Mouse (Mus musculus): ENCODE measurements around the gene Hs3st3a1. TPM values are rescaled to one million over a fixed set of nuclear protein-coding genes. Genes with fewer than 3 reads are reported as not detected.

Hs3st3a1 gene
- total and polyA plus RNA-seq, 2 experiments from 2014 or later, result 0.80 to 3.0 TPM

DNA sequence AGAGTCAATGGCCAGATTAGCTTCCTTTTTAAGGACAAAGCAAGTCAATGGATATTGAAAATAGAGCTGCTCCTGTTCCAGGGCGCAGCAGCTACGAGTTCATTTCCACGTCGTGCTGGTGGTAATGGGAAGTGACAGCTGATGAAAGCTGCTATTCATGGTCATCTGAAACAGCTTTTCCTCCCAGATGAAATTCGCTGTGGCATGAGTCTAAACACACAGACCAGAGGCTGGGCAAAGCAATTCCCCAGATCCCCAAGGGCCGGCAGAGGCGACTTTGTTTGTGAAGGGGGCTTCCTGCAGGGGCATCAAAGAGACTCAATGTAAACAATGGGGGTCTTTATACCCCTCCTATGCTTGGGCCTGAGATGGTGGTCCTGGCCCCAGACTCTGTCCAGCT lies 114.2 kb downstream of the Hs3st3a1 start:
- peak; percentile 3 for DNase-seq (ENCODE audit: low spot score)
- no peaks in the 10 kb centered on the region for H3K36me3 ChIP-seq (ENCODE audit: insufficient read depth, low read length)
- no peaks in the 10 kb centered on the region for H3K9me3 ChIP-seq (ENCODE audit: low read length)
- ATAC-seq, result no peak
- WGBS, result 31% methylated on average over 7 of the region's 7 CpGs
- H3K9ac ChIP-seq (replicated peaks; ENCODE audit: low read length), result no peak overlapping the region
- H3K4me2 ChIP-seq (ENCODE audit: low read depth, low read length), result no peak overlapping the region
- no peak for TF ChIP-seq CTCF (IDR thresholded peaks at IDR 0.05; ENCODE audit: low read depth)
- H3K27me3 ChIP-seq (ENCODE audit: insufficient read depth, low read length), result no peaks in the 10 kb centered on the region
- H3K27ac ChIP-seq, result no peak overlapping the region
- H3K4me3 ChIP-seq (ENCODE audit: low read length), result no peak overlapping the region
- H3K4me1 ChIP-seq (ENCODE audit: insufficient read depth, low read length), result no peaks in the 10 kb centered on the region

DNA sequence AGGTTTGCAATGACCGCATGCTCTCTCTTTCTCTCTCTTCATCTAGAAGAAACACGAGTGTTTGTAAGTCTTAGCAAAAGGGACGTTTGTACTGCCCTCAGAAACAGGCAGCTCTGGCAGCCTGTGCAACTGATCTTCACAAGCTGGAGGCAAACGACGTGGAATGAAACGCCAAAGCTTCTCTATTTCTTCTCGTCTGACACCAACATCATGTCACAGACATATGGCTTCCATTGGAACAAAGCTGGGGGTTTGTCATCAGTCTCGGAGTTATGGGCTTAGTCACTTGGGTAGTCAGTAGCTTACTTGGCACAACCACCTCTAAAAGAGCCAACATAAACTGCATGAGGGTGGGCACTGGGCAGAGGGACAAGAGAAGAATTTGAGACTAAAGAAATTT lies 114.8 kb downstream of the Hs3st3a1 start:
- Histone ChIP-seq H3K27ac (no peak overlapping the region), H3K27me3 (ENCODE audit: insufficient read depth, low read length) (no peaks in the 10 kb centered on the region), H3K4me3 (ENCODE audit: low read length) (no peak overlapping the region), H3K4me1 (ENCODE audit: insufficient read depth, low read length) (no peaks in the 10 kb centered on the region), H3K9ac (replicated peaks; ENCODE audit: low read length) (no peak overlapping the region), H3K9me3 (ENCODE audit: low read length) (no peaks in the 10 kb centered on the region), H3K36me3 (ENCODE audit: insufficient read depth, low read length) (no peaks in the 10 kb centered on the region), H3K4me2 (ENCODE audit: low read depth, low read length) (no peak overlapping the region)
- 70% methylated on average over 8 of the region's 8 CpGs for WGBS
- no peak for TF ChIP-seq CTCF (IDR thresholded peaks at IDR 0.05; ENCODE audit: low read depth)
- no peak for DNase-seq (ENCODE audit: low spot score)
- ATAC-seq, result no peak

DNA sequence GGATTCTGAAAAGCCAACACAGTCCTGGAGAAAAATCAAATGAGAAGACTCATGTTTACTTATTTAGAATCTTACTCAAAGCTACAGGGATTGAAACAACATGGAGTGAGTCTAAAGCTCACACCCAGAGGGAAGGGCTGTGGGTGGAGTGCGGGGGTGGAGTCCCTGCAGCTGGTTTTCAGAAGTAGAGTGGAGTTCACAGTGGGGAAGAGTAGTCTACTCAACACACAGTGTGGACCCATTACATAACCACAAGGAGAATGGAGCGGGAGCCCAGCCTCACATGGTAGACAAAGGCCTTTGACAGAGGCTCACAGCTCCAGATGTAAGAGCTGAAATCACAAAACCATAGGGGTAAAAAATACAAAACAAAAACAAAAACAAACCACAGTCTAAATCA lies 123.2 kb downstream of the Hs3st3a1 start:
- ATAC-seq (no peak), DNase-seq (ENCODE audit: low spot score) (no peak)
- Histone ChIP-seq H3K4me2 (ENCODE audit: low read depth, low read length) (no peak overlapping the region), H3K27ac (no peak overlapping the region), H3K36me3 (ENCODE audit: insufficient read depth, low read length) (no peaks in the 10 kb centered on the region), H3K27me3 (ENCODE audit: insufficient read depth, low read length) (no peaks in the 10 kb centered on the region), H3K4me1 (ENCODE audit: insufficient read depth, low read length) (no peaks in the 10 kb centered on the region), H3K9me3 (ENCODE audit: low read length) (no peaks in the 10 kb centered on the region), H3K4me3 (ENCODE audit: low read length) (no peak overlapping the region), H3K9ac (replicated peaks; ENCODE audit: low read length) (no peak overlapping the region)
- WGBS, result 85% methylated on average over 2 of the region's 2 CpGs
- no peak for TF ChIP-seq CTCF (IDR thresholded peaks at IDR 0.05; ENCODE audit: low read depth)

DNA sequence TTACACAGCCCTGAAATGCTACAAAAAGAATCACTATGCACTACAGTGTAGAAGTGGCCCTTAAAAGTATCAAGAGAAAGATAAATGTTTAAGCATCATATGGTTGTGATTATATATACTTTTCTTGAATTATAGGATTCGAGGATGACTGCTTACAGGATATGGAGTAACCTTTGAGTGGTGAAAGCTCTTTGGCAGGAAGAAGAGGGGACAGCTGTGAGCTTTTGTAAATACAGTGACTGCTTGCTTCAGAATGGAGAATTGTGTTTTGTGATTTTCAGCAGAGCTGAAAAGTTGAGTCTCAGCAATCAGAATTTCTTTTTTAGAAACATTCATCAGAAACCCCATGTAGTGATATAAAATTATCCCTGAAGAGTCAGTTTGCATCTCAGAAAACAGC lies 124.3 kb downstream of the Hs3st3a1 start:
- Histone ChIP-seq H3K4me2 (ENCODE audit: low read depth, low read length) (no peak overlapping the region), H3K4me3 (ENCODE audit: low read length) (no peak overlapping the region), H3K4me1 (ENCODE audit: insufficient read depth, low read length) (no peaks in the 10 kb centered on the region), H3K27ac (no peak overlapping the region), H3K36me3 (ENCODE audit: insufficient read depth, low read length) (no peaks in the 10 kb centered on the region), H3K9me3 (ENCODE audit: low read length) (no peaks in the 10 kb centered on the region), H3K27me3 (ENCODE audit: insufficient read depth, low read length) (no peaks in the 10 kb centered on the region), H3K9ac (replicated peaks; ENCODE audit: low read length) (no peak overlapping the region)
- DNase-seq (ENCODE audit: low spot score) (no peak), ATAC-seq (no peak)
- WGBS, result 85% methylated on average over 1 of the region's 1 CpGs
- no peak for TF ChIP-seq CTCF (IDR thresholded peaks at IDR 0.05; ENCODE audit: low read depth)

DNA sequence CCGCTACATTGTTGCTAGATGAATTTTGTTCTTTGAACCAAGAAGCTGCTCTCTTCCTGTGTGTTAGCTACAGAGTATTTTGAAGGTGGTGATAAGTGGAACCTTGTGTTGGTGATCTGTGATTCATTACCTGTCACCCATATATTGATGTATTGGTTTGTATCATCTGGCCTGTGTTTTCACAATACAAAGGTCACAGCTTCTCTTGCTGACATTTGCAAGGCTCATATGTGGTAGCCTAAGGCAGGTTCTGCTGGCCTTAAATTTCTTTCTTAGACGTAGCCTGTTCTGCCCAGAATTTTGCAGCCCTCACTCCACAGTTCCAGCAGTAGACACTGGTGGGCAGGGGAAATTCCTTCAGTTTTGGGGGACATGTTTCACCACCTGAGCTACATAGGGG lies 125.3 kb downstream of the Hs3st3a1 start:
- Histone ChIP-seq H3K27me3 (ENCODE audit: insufficient read depth, low read length) (no peaks in the 10 kb centered on the region), H3K36me3 (ENCODE audit: insufficient read depth, low read length) (no peaks in the 10 kb centered on the region), H3K4me3 (ENCODE audit: low read length) (no peak overlapping the region), H3K9ac (replicated peaks; ENCODE audit: low read length) (no peak overlapping the region), H3K4me2 (ENCODE audit: low read depth, low read length) (no peak overlapping the region), H3K9me3 (ENCODE audit: low read length) (no peaks in the 10 kb centered on the region), H3K4me1 (ENCODE audit: insufficient read depth, low read length) (no peaks in the 10 kb centered on the region), H3K27ac (no peak overlapping the region)
- DNase-seq (ENCODE audit: low spot score) (no peak), ATAC-seq (no peak)
- no peak for TF ChIP-seq CTCF (IDR thresholded peaks at IDR 0.05; ENCODE audit: low read depth)
- WGBS, result 83% methylated on average over 2 of the region's 2 CpGs

DNA sequence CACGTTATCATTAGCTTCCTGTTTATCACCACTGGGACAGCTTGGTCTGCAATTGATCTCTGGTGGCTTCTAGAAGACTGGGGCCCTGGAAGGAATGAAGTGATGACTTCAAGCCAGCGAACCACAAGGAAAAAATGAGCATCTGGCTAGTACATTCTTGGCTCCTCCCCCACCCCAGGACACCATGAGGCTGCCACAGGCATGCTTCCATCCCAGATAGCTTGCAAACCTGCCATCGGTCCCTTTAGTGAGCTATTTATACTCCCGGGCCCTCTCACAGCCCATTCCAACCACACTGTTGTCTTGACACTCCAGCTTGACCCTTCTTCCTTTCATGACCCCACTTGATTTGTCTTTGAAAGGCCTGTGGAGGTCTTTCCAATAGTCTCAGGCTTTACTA lies 127.6 kb downstream of the Hs3st3a1 start:
- DNase-seq (ENCODE audit: low spot score), result no peak
- no peak for TF ChIP-seq CTCF (IDR thresholded peaks at IDR 0.05; ENCODE audit: low read depth)
- H3K27ac ChIP-seq, result no peak overlapping the region
- H3K9ac ChIP-seq (replicated peaks; ENCODE audit: low read length), result no peak overlapping the region
- no peaks in the 10 kb centered on the region for H3K27me3 ChIP-seq (ENCODE audit: insufficient read depth, low read length)
- H3K4me3 ChIP-seq (ENCODE audit: low read length), result no peak overlapping the region
- no peak overlapping the region for H3K4me2 ChIP-seq (ENCODE audit: low read depth, low read length)
- 54% methylated on average over 4 of the region's 4 CpGs for WGBS
- no peaks in the 10 kb centered on the region for H3K36me3 ChIP-seq (ENCODE audit: insufficient read depth, low read length)
- no peaks in the 10 kb centered on the region for H3K4me1 ChIP-seq (ENCODE audit: insufficient read depth, low read length)
- no peak for ATAC-seq
- H3K9me3 ChIP-seq (ENCODE audit: low read length), result no peaks in the 10 kb centered on the region

Other genes starting within 250 kb of the Hs3st3a1 start
- gene F930015N05Rik, start 1.3 kb downstream of the Hs3st3a1 start, total RNA-seq (2014; rRNA removed), result 0.99 and 1.4 TPM in 2 replicates
- 1.3 and 1.5 TPM in 2 replicates for gene F930015N05Rik, start 1.3 kb downstream of the Hs3st3a1 start, polyA plus RNA-seq (2015; fragmentation: Nextera tagmentation; extraction: Ambion mirVana)